Mouse (Mus musculus) limb, embryonic 11.5 days (tissue): Measurements from ENCODE around the gene Drd2. TPM values are rescaled to one million over a fixed set of nuclear protein-coding genes. Genes with fewer than 3 reads are reported as not detected.

Source experiments
- ATAC-seq: fragments of 200-750 bp; cut with Nextera tagmentation; 2 replicates; pipeline ENCODE4 v1.8.0; 2017; ENCODE audit warnings: low read depth; ENCODE audit not compliant: insufficient number of reproducible peaks, low FRiP score, low TSS enrichment
- DNase-seq: peaks from one replicate; pipeline ENCODE4 v3.0.0-alpha.2; 2015; ENCODE audit warnings: low spot score
- H3K27ac ChIP-seq: fragments of 300-500 bp; sonication (generic); replicated peaks from 2 replicates; pipeline ENCODE4 v1.5.1; 2014; ENCODE audit warnings: low read depth, mild to moderate bottlenecking, low read length
- H3K27me3 ChIP-seq: fragments of 300-500 bp; sonication (generic); 2 replicates; pipeline ENCODE4 v1.6.1; 2014; ENCODE audit warnings: mild to moderate bottlenecking, low read length, mixed read lengths; ENCODE audit not compliant: control insufficient read depth, insufficient read depth
- H3K36me3 ChIP-seq: fragments of 300-500 bp; sonication (generic); 2 replicates; pipeline ENCODE4 v1.6.1; 2014; ENCODE audit warnings: mild to moderate bottlenecking, low read length, moderate library complexity, mixed read lengths; ENCODE audit not compliant: control insufficient read depth, insufficient read depth
- H3K4me1 ChIP-seq: fragments of 300-500 bp; sonication (generic); 2 replicates; pipeline ENCODE4 v1.6.1; 2014; ENCODE audit warnings: low read length, mixed read lengths; ENCODE audit not compliant: control insufficient read depth, insufficient read depth
- H3K4me2 ChIP-seq: fragments of 300-500 bp; sonication (generic); 2 replicates; pipeline ENCODE4 v1.6.1; 2014; ENCODE audit warnings: low read depth, mild to moderate bottlenecking, moderate library complexity; ENCODE audit not compliant: severe bottlenecking
- H3K4me3 ChIP-seq: fragments of 300-500 bp; sonication (generic); 2 replicates; pipeline ENCODE4 v1.5.1; 2014; ENCODE audit warnings: low read depth, low read length
- H3K9ac ChIP-seq: fragments of 300-500 bp; sonication (generic); 2 replicates; pipeline ENCODE4 v1.6.1; 2014; ENCODE audit warnings: mild to moderate bottlenecking, low read length
- H3K9me3 ChIP-seq: fragments of 300-500 bp; sonication (generic); 2 replicates; pipeline ENCODE4 v1.6.1; 2016; ENCODE audit warnings: low read length; ENCODE audit not compliant: control insufficient read depth
- WGBS: fragments of 180-500 bp; shearing (Covaris S2); extraction: QIAGEN DNeasy Blood & Tissue Kit; methylation state at CpG from one replicate; pipeline ENCODE4 v1.1.7; 2014; 5-methylcytosine and 5-hydroxymethylcytosine counted together
- polyA plus RNA-seq: library from polyadenylated mRNA; unstranded; fragments of >200 nt; fragmentation: Nextera tagmentation; extraction: Ambion mirVana; gene quantifications from 2 replicates; pipeline ENCODE4 v1.2.1, GENCODE M21; 2014

The Drd2 gene
- polyA plus RNA-seq, 1 experiment from 2014 or later, result not detected

GRCm38 (mm10) chr9:49379962-49380361, 39.5 kb downstream of the Drd2 start:
- Histone ChIP-seq H3K9me3 (no peaks in the 10 kb centered on the region), H3K9ac (no peak overlapping the region), H3K4me2 (no peak overlapping the region), H3K4me3 (no peak overlapping the region), H3K27me3 (no peaks in the 10 kb centered on the region), H3K36me3 (no peaks in the 10 kb centered on the region), H3K27ac (no peak overlapping the region), H3K4me1 (no peaks in the 10 kb centered on the region)
- DNase-seq (no peak), ATAC-seq (no peak)
- WGBS, result 93% methylated on average over 4 of the region's 4 CpGs

GRCm38 (mm10) chr9:49384041-49384440, 43.6 kb downstream of the Drd2 start:
- DNase-seq, result no peak

GRCm38 (mm10) chr9:49384855-49385254, 44.4 kb downstream of the Drd2 start:
- H3K36me3 ChIP-seq, result no peaks in the 10 kb centered on the region
- no peaks in the 10 kb centered on the region for H3K9me3 ChIP-seq
- no peak for DNase-seq
- WGBS, result 94% methylated on average over 6 of the region's 6 CpGs
- ATAC-seq, result no peak
- no peaks in the 10 kb centered on the region for H3K4me1 ChIP-seq
- no peaks in the 10 kb centered on the region for H3K27me3 ChIP-seq
- H3K4me2 ChIP-seq, result no peak overlapping the region
- H3K9ac ChIP-seq, result no peak overlapping the region
- no peak overlapping the region for H3K4me3 ChIP-seq
- no peak overlapping the region for H3K27ac ChIP-seq

More at GRCm38 (mm10) chr9:49384041-49384440, 43.6 kb downstream of the Drd2 start:
- Histone ChIP-seq H3K27me3 (no peaks in the 10 kb centered on the region), H3K4me2 (no peak overlapping the region), H3K9ac (no peak overlapping the region), H3K4me1 (no peaks in the 10 kb centered on the region), H3K4me3 (no peak overlapping the region), H3K36me3 (no peaks in the 10 kb centered on the region), H3K9me3 (no peaks in the 10 kb centered on the region), H3K27ac (no peak overlapping the region)
- no peak for ATAC-seq
- WGBS, result 92% methylated on average over 3 of the region's 3 CpGs

GRCm38 (mm10) chr9:49385301-49385700, 44.9 kb downstream of the Drd2 start:
- H3K36me3 ChIP-seq, result no peaks in the 10 kb centered on the region
- no peak overlapping the region for H3K9ac ChIP-seq
- no peaks in the 10 kb centered on the region for H3K9me3 ChIP-seq
- H3K4me2 ChIP-seq, result no peak overlapping the region
- no peaks in the 10 kb centered on the region for H3K27me3 ChIP-seq
- no peak overlapping the region for H3K4me3 ChIP-seq
- ATAC-seq (no peak), DNase-seq (no peak)
- no peaks in the 10 kb centered on the region for H3K4me1 ChIP-seq
- WGBS, result 57% methylated on average over 7 of the region's 7 CpGs
- no peak overlapping the region for H3K27ac ChIP-seq

- Histone ChIP-seq H3K9ac (no peak overlapping the region), H3K4me3 (no peak overlapping the region), H3K36me3 (no peaks in the 10 kb centered on the region), H3K27ac (no peak overlapping the region), H3K9me3 (no peaks in the 10 kb centered on the region), H3K4me2 (no peak overlapping the region), H3K27me3 (no peaks in the 10 kb centered on the region), H3K4me1 (no peaks in the 10 kb centered on the region)
- WGBS, result 42% methylated on average over 11 of the region's 11 CpGs
- no peak for ATAC-seq
- DNase-seq, result peak; percentile 21
These were observed 45.7 kb downstream of the Drd2 start for GRCm38 (mm10) chr9:49386119-49386518.

GRCm38 (mm10) chr9:49392242-49392641, 51.8 kb downstream of the Drd2 start:
- 65% methylated on average over 2 of the region's 2 CpGs for WGBS
- H3K27ac ChIP-seq, result no peak overlapping the region
- H3K9ac ChIP-seq, result no peak overlapping the region
- ATAC-seq, result no peak
- no peak overlapping the region for H3K4me2 ChIP-seq
- no peaks in the 10 kb centered on the region for H3K4me1 ChIP-seq
- H3K27me3 ChIP-seq, result no peaks in the 10 kb centered on the region
- no peaks in the 10 kb centered on the region for H3K36me3 ChIP-seq
- no peaks in the 10 kb centered on the region for H3K9me3 ChIP-seq
- H3K4me3 ChIP-seq, result no peak overlapping the region
- no peak for DNase-seq

- no peaks in the 10 kb centered on the region for H3K9me3 ChIP-seq
- H3K4me1 ChIP-seq, result no peaks in the 10 kb centered on the region
- H3K4me2 ChIP-seq, result no peak overlapping the region
- H3K9ac ChIP-seq, result no peak overlapping the region
- H3K27ac ChIP-seq, result no peak overlapping the region
- H3K36me3 ChIP-seq, result no peaks in the 10 kb centered on the region
- DNase-seq (no peak), ATAC-seq (no peak)
- no peaks in the 10 kb centered on the region for H3K27me3 ChIP-seq
- H3K4me3 ChIP-seq, result no peak overlapping the region
These were observed 55.6 kb downstream of the Drd2 start for GRCm38 (mm10) chr9:49396006-49396405.

GRCm38 (mm10) chr9:49403711-49404110, 63.3 kb downstream of the Drd2 start:
- H3K27me3 ChIP-seq, result no peaks in the 10 kb centered on the region
- no peak overlapping the region for H3K9ac ChIP-seq
- WGBS, result 74% methylated on average over 2 of the region's 2 CpGs
- H3K9me3 ChIP-seq, result no peaks in the 10 kb centered on the region
- ATAC-seq (no peak), DNase-seq (no peak)
- no peak overlapping the region for H3K27ac ChIP-seq
- H3K4me2 ChIP-seq, result no peak overlapping the region
- H3K36me3 ChIP-seq, result no peaks in the 10 kb centered on the region
- no peak overlapping the region for H3K4me3 ChIP-seq
- no peaks in the 10 kb centered on the region for H3K4me1 ChIP-seq

GRCm38 (mm10) chr9:49407028-49407427, 66.6 kb downstream of the Drd2 start:
- Histone ChIP-seq H3K36me3 (no peaks in the 10 kb centered on the region), H3K9me3 (no peaks in the 10 kb centered on the region), H3K27ac (no peak overlapping the region), H3K4me1 (no peaks in the 10 kb centered on the region), H3K4me2 (no peak overlapping the region), H3K27me3 (no peaks in the 10 kb centered on the region), H3K4me3 (no peak overlapping the region), H3K9ac (no peak overlapping the region)
- WGBS, result 91% methylated on average over 5 of the region's 5 CpGs
- no peak for DNase-seq
- ATAC-seq, result no peak
